Mouse (Mus musculus) brain, embryonic 14.5 days (tissue): ENCODE measurements at regions not wholly inside any gene's neighbourhood (a gene's known extent, or its start where the extent isn't known, plus 50 kb on each side); places are given as distances from the start of the nearest gene placed in this dataset.

Experiments used
- CTCF ChIP-seq: fragments of 200-500 bp; IDR thresholded peaks from 2 replicates; pipeline ENCODE4 v1.5.1; 2012; ENCODE audit warnings: inconsistent platforms, mild to moderate bottlenecking, moderate library complexity, borderline replicate concordance; ENCODE audit not compliant: insufficient read depth, insufficient read length; ENCODE audit errors: extremely low read depth
- POLR2A ChIP-seq: fragments of 200-500 bp; IDR thresholded peaks from 2 replicates; pipeline ENCODE4 v1.6.1; 2012; ENCODE audit warnings: mild to moderate bottlenecking, inconsistent platforms, borderline replicate concordance; ENCODE audit not compliant: poor library complexity, insufficient read depth, insufficient read length, severe bottlenecking; ENCODE audit errors: extremely low read depth

DNA sequence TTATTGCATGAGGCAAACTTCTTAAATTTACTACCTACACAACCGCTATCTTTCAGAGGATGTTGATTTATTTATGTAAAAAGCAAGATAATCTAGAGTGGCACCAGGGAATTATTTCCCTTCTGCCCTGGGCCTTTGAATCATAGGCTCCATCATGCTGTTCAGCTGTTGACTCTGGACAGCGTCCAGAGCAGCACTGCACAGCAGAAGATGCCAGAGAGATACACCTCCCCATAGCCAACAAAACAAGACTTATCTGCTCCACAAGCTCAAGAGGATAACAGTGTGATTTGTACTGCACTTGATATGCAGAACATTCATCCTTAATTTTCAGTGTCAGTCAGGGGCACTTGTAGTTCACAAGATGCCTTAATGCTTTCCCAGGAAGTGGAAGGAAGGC is 1464.6 kb upstream of the Zeb2 start:
- TF ChIP-seq POLR2A (no peak), CTCF (no peak)
